Mouse (Mus musculus): Measurements from ENCODE around the gene Arhgef12. TPM values are rescaled to one million over a fixed set of nuclear protein-coding genes. Genes with fewer than 3 reads are reported as not detected.

Arhgef12 gene
- 11.7 TPM for polyA plus RNA-seq (2017; shearing (Covaris generic))

DNA sequence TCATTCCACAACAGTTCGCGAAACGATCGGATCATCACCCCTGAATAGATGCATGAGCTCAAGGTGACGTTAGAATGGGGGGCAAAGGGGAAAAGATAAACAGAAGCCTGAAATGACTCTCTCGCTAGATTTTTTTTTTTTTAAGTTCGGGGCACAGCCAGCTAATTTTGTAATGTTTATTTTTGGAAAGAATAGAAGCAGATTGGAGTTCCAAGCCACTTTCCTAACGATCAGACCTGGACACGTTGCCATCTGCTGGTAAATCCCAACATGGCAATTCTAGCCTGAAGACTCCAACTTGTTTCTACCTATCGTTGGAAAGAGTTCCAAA, at the start of gene Arhgef12:
Gene Arhgef12 (minus strand): TSS at position 53 of the 331 bp plus-strand sequence.

GRCm38 (mm10) chr9:43116134-43116996, 9.3 kb upstream of the Arhgef12 start, which contains the start of gene Tmem136:
Gene Tmem136, minus strand, starts transcription at chr9:43116570.

DNA sequence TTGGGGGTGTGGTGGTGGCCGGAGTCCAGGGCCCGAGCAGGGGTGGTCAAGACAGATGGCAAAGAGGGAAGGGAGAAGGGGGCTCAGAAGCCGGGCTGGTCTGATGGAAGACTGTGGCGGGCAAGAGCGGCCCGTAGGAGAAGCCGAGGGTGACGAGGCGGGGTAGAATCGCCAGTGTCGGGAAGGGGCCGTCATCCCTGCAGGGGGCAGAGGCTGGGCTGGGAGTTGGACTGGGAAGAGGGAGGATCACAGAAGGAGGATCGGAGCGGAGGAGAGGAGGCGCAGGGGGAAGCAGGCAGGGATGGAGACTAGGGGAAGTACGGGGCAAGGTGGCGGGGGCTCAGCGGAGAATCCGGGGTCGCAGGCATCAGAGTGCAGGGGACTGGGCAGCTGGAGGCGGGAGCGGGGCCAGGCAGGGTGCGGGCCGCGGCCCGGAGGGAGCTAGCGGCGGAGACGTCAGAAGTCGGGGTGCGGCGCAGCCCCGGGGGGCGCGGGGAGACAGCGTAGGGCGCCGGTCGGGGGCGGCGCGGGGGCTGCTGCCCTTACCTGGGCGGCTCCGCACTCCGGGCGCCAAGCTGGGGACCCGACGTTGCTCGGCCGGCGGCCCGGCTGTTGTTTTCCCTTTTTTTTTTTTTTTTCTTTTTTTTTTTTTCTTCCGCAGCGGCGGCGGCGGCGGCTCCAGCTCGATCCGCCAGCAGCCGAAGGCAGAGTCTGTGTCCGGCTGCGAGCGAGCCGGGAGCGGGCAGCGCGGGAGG, 163.1 kb downstream of the Arhgef12 start, which contains the start of gene Grik4:
Gene Grik4 (minus strand): TSS at position 713 of the 755 bp plus-strand sequence.

Other genes starting within 250 kb of the Arhgef12 start
- gene Grik4, start 162.7 kb downstream of the Arhgef12 start, polyA plus RNA-seq (2017; shearing (Covaris generic)): not detected
- gene Tmem136, start 9.3 kb upstream of the Arhgef12 start, polyA plus RNA-seq (2017; shearing (Covaris generic)): 1.6 TPM
- not detected for gene Pou2f3, start 103.1 kb upstream of the Arhgef12 start, polyA plus RNA-seq (2017; shearing (Covaris generic))
- 0.86 TPM for gene Oaf, start 132.7 kb upstream of the Arhgef12 start, polyA plus RNA-seq (2017; shearing (Covaris generic))
- not detected for gene Trim29, start 203.6 kb upstream of the Arhgef12 start, polyA plus RNA-seq (2017; shearing (Covaris generic))